Mouse (Mus musculus) colon, adult 2 months (tissue): ENCODE results near the gene Kcnj3. TPM values are rescaled to one million over a fixed set of nuclear protein-coding genes. Genes with fewer than 3 reads are reported as not detected.

ENCODE experiments used
- polyA plus RNA-seq: library from polyadenylated mRNA; depleted of rRNA; stranded (reverse); fragments of >200 nt; gene quantifications from 2 replicates; pipeline ENCODE4 v1.2.3, GENCODE M21; 2012; rRNA removed

The Kcnj3 gene
- 0.22 and 0.37 TPM in 2 replicates for polyA plus RNA-seq

DNA sequence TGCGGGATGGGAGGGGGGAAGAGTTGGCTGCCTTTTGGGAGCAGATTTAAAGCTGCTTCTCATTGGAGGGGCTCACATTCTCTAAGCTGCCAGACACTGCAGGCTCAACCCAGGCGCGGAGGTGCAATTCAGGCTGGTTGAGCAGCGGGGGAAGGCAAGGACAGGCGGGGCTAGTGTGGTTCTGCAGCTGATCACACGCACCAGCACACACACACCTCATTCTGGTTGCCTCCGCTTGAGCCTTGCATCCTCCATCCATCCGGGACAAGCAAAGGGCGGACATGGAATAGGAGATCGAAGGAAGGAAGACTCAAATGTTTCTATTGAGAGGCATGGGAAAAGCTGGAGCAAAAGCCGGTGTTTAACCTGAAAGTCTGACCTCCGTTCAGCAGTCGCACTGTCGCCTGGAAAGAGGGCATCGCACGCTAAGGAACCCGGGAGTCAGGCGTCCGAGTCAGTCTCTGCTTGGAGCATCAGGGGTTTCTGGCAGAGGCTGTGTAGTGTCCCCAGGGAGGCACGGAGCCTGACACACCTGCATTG lies at the start of gene Kcnj3:
TSS of gene Kcnj3 (plus strand) at position 250 of the 540 bp plus-strand sequence.

